Mouse (Mus musculus) right cerebral cortex, postnatal 14 days (tissue): ENCODE data around the gene Sv2c.
"Not testable (repeated sequence)": the region's sequence is repeated elsewhere in the genome, so short reads cannot be mapped to it uniquely, and the experiment has no call there.

Source experiments
- DNase-seq: peaks from one replicate; pipeline ENCODE4 v3.0.0; 2022

Gene Sv2c

GRCm38 (mm10) chr13:96132401-96132816 lies at the start of gene Sv2c:
Sv2c (minus strand) TSS chr13:96132577.
- peak; percentile 71 for DNase-seq

- DNase-seq = no peak
Observed at GRCm38 (mm10) chr13:96180671-96181161, 48.3 kb upstream of the Sv2c start.

- DNase-seq = peak; percentile 43
Observed at GRCm38 (mm10) chr13:96175591-96176212, 43.3 kb upstream of the Sv2c start.

GRCm38 (mm10) chr13:96173686-96174085 lies 41.3 kb upstream of the Sv2c start:
- DNase-seq = no peak

GRCm38 (mm10) chr13:96172290-96172689 lies 39.9 kb upstream of the Sv2c start:
- no peak for DNase-seq

- DNase-seq = no peak
Observed at GRCm38 (mm10) chr13:96168991-96169665, 36.8 kb upstream of the Sv2c start.

GRCm38 (mm10) chr13:96166593-96166992 lies 34.2 kb upstream of the Sv2c start:
- no peak for DNase-seq

GRCm38 (mm10) chr13:96133363-96134100 lies 1.2 kb upstream of the Sv2c start:
- no peak for DNase-seq

- DNase-seq = no peak
Observed at GRCm38 (mm10) chr13:96132833-96133232, 456 bp upstream of the Sv2c start.

- no peak for DNase-seq
Observed at GRCm38 (mm10) chr13:96131911-96132310, 466 bp downstream of the Sv2c start.

- DNase-seq = peak; percentile 68
Observed at GRCm38 (mm10) chr13:96131050-96131449, 1.3 kb downstream of the Sv2c start.

- no peak for DNase-seq
Observed at GRCm38 (mm10) chr13:96129081-96129480, 3.3 kb downstream of the Sv2c start.

GRCm38 (mm10) chr13:96126669-96127068 lies 5.7 kb downstream of the Sv2c start:
- DNase-seq = no peak

GRCm38 (mm10) chr13:96125011-96125410 lies 7.4 kb downstream of the Sv2c start:
- no peak for DNase-seq

- DNase-seq = no peak
Observed at GRCm38 (mm10) chr13:96112711-96113110, 19.7 kb downstream of the Sv2c start.

GRCm38 (mm10) chr13:96110767-96111166 lies 21.6 kb downstream of the Sv2c start:
- DNase-seq = no peak

- no peak for DNase-seq
Observed at GRCm38 (mm10) chr13:96106367-96106766, 26.0 kb downstream of the Sv2c start.

- DNase-seq = no peak
Observed at GRCm38 (mm10) chr13:96090929-96091328, 41.4 kb downstream of the Sv2c start.

GRCm38 (mm10) chr13:96085581-96086302 lies 46.6 kb downstream of the Sv2c start:
- DNase-seq = no peak

GRCm38 (mm10) chr13:96081754-96082153 lies 50.6 kb downstream of the Sv2c start, which contains the start of gene Gm17190:
Gm17190 (plus strand) TSS chr13:96082054.
- DNase-seq = not testable (repeated sequence)

GRCm38 (mm10) chr13:96081276-96081675 lies 51.1 kb downstream of the Sv2c start, which contains the start of gene Gm20075:
Gm20075 (minus strand) TSS chr13:96081376.
- DNase-seq = not testable (repeated sequence)

- DNase-seq = no peak
Observed at GRCm38 (mm10) chr13:96073555-96073954, 58.8 kb downstream of the Sv2c start.

- no peak for DNase-seq
Observed at GRCm38 (mm10) chr13:96052755-96053154, 79.6 kb downstream of the Sv2c start.
